ENCODE assay signal across 8 mouse cellular contexts in genomic region chr5:140321756-140322575, GRCm38 (mm10). TPM values are rescaled to one million over a fixed set of nuclear protein-coding genes. Genes with fewer than 3 reads are reported as not detected.
DNase-seq lines count a peak whose midpoint lies in the region; ATAC-seq and TF ChIP-seq lines count a peak whose summit lies in the region.

No protein-coding gene starts in this region.

- peak overlapping the region; percentile 75 for H3K27ac ChIP-seq in heart, embryonic 12.5 days (ENCODE audit: poor library complexity, severe bottlenecking)
- peak overlapping the region; percentile 56 for H3K27ac ChIP-seq in limb, embryonic 13.5 days
- H3K27ac ChIP-seq in neural tube, embryonic 13.5 days (replicated peaks): peak overlapping the region; percentile 59

- WGBS in heart, embryonic 12.5 days: 1% methylated on average over 17 of the region's 17 CpGs
- WGBS in limb, embryonic 13.5 days: under 1% methylated on average over 17 of the region's 17 CpGs
- WGBS in neural tube, embryonic 13.5 days: 1% methylated on average over 17 of the region's 17 CpGs

- no peak for TF ChIP-seq CTCF in G1E (IDR thresholded peaks at IDR 0.05; ENCODE audit: low read depth, low read length)

- H3K27me3 ChIP-seq in heart, embryonic 12.5 days (replicated peaks): no peaks in the 10 kb centered on the region
- H3K27me3 ChIP-seq in G1E (ENCODE audit: insufficient read depth, low read length): no peaks in the 10 kb centered on the region
- H3K27me3 ChIP-seq in limb, embryonic 13.5 days: no peaks in the 10 kb centered on the region
- H3K27me3 ChIP-seq in neural tube, embryonic 13.5 days: no peaks in the 10 kb centered on the region

- DNase-seq in heart, postnatal 25 days (ENCODE audit: low spot score): no peak
- peak; percentile 19 for DNase-seq in G1E (ENCODE audit: low spot score)
- no peak for DNase-seq in thymus, postnatal 25 days
- no peak for DNase-seq in cerebellum, adult 9-11 months

- H3K9ac ChIP-seq in heart, embryonic 12.5 days: peak overlapping the region; percentile 99
- peak overlapping the region; percentile 98 for H3K9ac ChIP-seq in limb, embryonic 13.5 days
- H3K9ac ChIP-seq in neural tube, embryonic 13.5 days: peak overlapping the region; percentile 99

- peaks cover 11% of the 10 kb centered on the region for H3K36me3 ChIP-seq in heart, embryonic 12.5 days
- H3K36me3 ChIP-seq in G1E (replicated peaks): peaks cover 62% of the 10 kb centered on the region
- peaks cover 20% of the 10 kb centered on the region for H3K36me3 ChIP-seq in limb, embryonic 13.5 days
- peaks cover 10% of the 10 kb centered on the region; the same call in 1 of the 2 replicates for H3K36me3 ChIP-seq in neural tube, embryonic 13.5 days

- intact Hi-C loops in heart, postnatal 25 days (cut with DNase I): no loop called here

- no peak for ATAC-seq in heart, embryonic 12.5 days (ENCODE audit: insufficient number of reproducible peaks, low FRiP score)
- no peak for ATAC-seq in G1E (ENCODE audit: extremely low read depth, insufficient number of reproducible peaks, low FRiP score, poor library complexity, severe bottlenecking)
- ATAC-seq in erythroid progenitor cell, adult 5-6 weeks (replicated peaks; ENCODE audit: low FRiP score, poor library complexity, severe bottlenecking): peak; percentile 49
- ATAC-seq in limb, embryonic 13.5 days (ENCODE audit: low FRiP score, low read depth): no peak
- ATAC-seq in neural tube, embryonic 13.5 days (ENCODE audit: low read depth): peak; percentile 13; the same call in 1 of the 2 replicates

- H3K9me3 ChIP-seq in heart, embryonic 12.5 days (replicated peaks): no peaks in the 10 kb centered on the region
- no peaks in the 10 kb centered on the region for H3K9me3 ChIP-seq in G1E (replicated peaks)
- no peaks in the 10 kb centered on the region; the same call in 1 of the 2 replicates for H3K9me3 ChIP-seq in limb, embryonic 13.5 days
- H3K9me3 ChIP-seq in neural tube, embryonic 13.5 days: no peaks in the 10 kb centered on the region

- peak overlapping the region; percentile 91 for H3K4me3 ChIP-seq in heart, embryonic 12.5 days
- peak overlapping the region; percentile 92 for H3K4me3 ChIP-seq in G1E (ENCODE audit: low read depth, low read length)
- peak overlapping the region; percentile 96 for H3K4me3 ChIP-seq in limb, embryonic 13.5 days
- H3K4me3 ChIP-seq in neural tube, embryonic 13.5 days: peak overlapping the region; percentile 91

- peaks cover 27% of the 10 kb centered on the region for H3K4me1 ChIP-seq in heart, embryonic 12.5 days (replicated peaks)
- H3K4me1 ChIP-seq in G1E (ENCODE audit: insufficient read depth, low read depth, low read length): peaks cover 52% of the 10 kb centered on the region
- peaks cover 16% of the 10 kb centered on the region for H3K4me1 ChIP-seq in limb, embryonic 13.5 days
- peaks cover 20% of the 10 kb centered on the region for H3K4me1 ChIP-seq in neural tube, embryonic 13.5 days (replicated peaks)

- peak overlapping the region; percentile 92 for H3K4me2 ChIP-seq in heart, embryonic 12.5 days
- peak overlapping the region; percentile 76 for H3K4me2 ChIP-seq in limb, embryonic 13.5 days (replicated peaks)
- peak overlapping the region; percentile 77 for H3K4me2 ChIP-seq in neural tube, embryonic 13.5 days

RNA-seq across cellular contexts. Expression of gene Nudt1, which starts 0.5 kb away (rescaled TPM):
- 25.8 and 28.0 TPM in 2 replicates for polyA plus RNA-seq in heart, embryonic 12.5 days (2016; fragmentation: Nextera tagmentation; extraction: Ambion mirVana)
- total RNA-seq in heart, postnatal 25 days (2021): 10 to 100 TPM in 1 of 2 experiments, 1 to 10 TPM in 1; 9.5 to 11.2 TPM
- total RNA-seq in G1E (2014; fragmentation: Nextera tagmentation) (6.2 and 8.9 TPM in 2 replicates), G1E (2017) (30.1 and 34.4 TPM in 2 replicates)
- 8.3 and 13.1 TPM in 2 replicates for polyA plus RNA-seq in G1E (2012)
- 11.5 and 14.7 TPM in 2 replicates for total RNA-seq in erythroid progenitor cell, adult 5-6 weeks (2015; ENCODE audit: low replicate concordance)
- 7.1 and 10.1 TPM in 2 replicates for total RNA-seq in erythroid progenitor cell, adult 5-6 weeks (2017; ENCODE audit: low replicate concordance)
- 45.8 and 46.6 TPM in 2 replicates for polyA plus RNA-seq in limb, embryonic 13.5 days (2015; fragmentation: Nextera tagmentation; extraction: Ambion mirVana)
- polyA plus RNA-seq in neural tube, embryonic 13.5 days (2015; fragmentation: Nextera tagmentation; extraction: Ambion mirVana): 33.5 and 34.3 TPM in 2 replicates

RNA-seq across cellular contexts. Expression of gene Mad1l1, which starts 0.6 kb away (rescaled TPM):
- polyA plus RNA-seq in heart, embryonic 12.5 days (2016; fragmentation: Nextera tagmentation; extraction: Ambion mirVana): 25.5 and 26.3 TPM in 2 replicates
- 10 to 100 TPM; 10.0 to 11.0 TPM for total RNA-seq in heart, postnatal 25 days (2021)
- total RNA-seq in G1E (2014; fragmentation: Nextera tagmentation): 26.4 and 28.9 TPM in 2 replicates
- 45.9 and 46.4 TPM in 2 replicates for total RNA-seq in G1E (2017)
- polyA plus RNA-seq in G1E (2012): 23.1 and 28.0 TPM in 2 replicates
- total RNA-seq in erythroid progenitor cell, adult 5-6 weeks (2015; ENCODE audit: low replicate concordance): 25.9 and 29.3 TPM in 2 replicates
- total RNA-seq in erythroid progenitor cell, adult 5-6 weeks (2017; ENCODE audit: low replicate concordance): 113 and 134 TPM in 2 replicates
- polyA plus RNA-seq in limb, embryonic 13.5 days (2015; fragmentation: Nextera tagmentation; extraction: Ambion mirVana): 51.1 and 52.6 TPM in 2 replicates
- polyA plus RNA-seq in neural tube, embryonic 13.5 days (2015; fragmentation: Nextera tagmentation; extraction: Ambion mirVana): 31.8 and 35.4 TPM in 2 replicates

RNA-seq across cellular contexts. Expression of gene Mrm2, which starts 9.7 kb away (rescaled TPM):
- polyA plus RNA-seq in heart, embryonic 12.5 days (2016; fragmentation: Nextera tagmentation; extraction: Ambion mirVana): 12.8 and 15.2 TPM in 2 replicates
- total RNA-seq in heart, postnatal 25 days (2021): 10 to 100 TPM; 11.0 to 12.8 TPM
- total RNA-seq in G1E (2014; fragmentation: Nextera tagmentation): 4.8 and 4.9 TPM in 2 replicates
- 8.2 and 8.5 TPM in 2 replicates for total RNA-seq in G1E (2017)
- polyA plus RNA-seq in G1E (2012): 11.0 and 13.6 TPM in 2 replicates
- total RNA-seq in erythroid progenitor cell, adult 5-6 weeks (2015; ENCODE audit: low replicate concordance): 3.6 TPM in 1 of 2 replicates, not detected in the other
- 1.4 and 2.4 TPM in 2 replicates for total RNA-seq in erythroid progenitor cell, adult 5-6 weeks (2017; ENCODE audit: low replicate concordance)
- polyA plus RNA-seq in limb, embryonic 13.5 days (2015; fragmentation: Nextera tagmentation; extraction: Ambion mirVana): 23.2 and 24.1 TPM in 2 replicates
- 16.7 and 18.8 TPM in 2 replicates for polyA plus RNA-seq in neural tube, embryonic 13.5 days (2015; fragmentation: Nextera tagmentation; extraction: Ambion mirVana)

Comparison
In these comparisons a context has a peak if more than half of its experiments do, and no peak if none do; other contexts are left out.
1. ATAC-seq: peak in erythroid progenitor cell, adult 5-6 weeks (single experiment) and neural tube, embryonic 13.5 days (single experiment); none in heart, embryonic 12.5 days (single experiment), G1E (single experiment) and limb, embryonic 13.5 days (single experiment).
2. Peak in every context shown above with its lines, with median percentiles within 50 percentile points of each other: H3K27ac ChIP-seq, H3K4me2 ChIP-seq, H3K4me3 ChIP-seq and H3K9ac ChIP-seq.